Mouse (Mus musculus) megakaryocyte-erythroid progenitor cell, adult 5 weeks (primary cell): ENCODE results near the gene Gm35134. TPM values are rescaled to one million over a fixed set of nuclear protein-coding genes. Genes with fewer than 3 reads are reported as not detected.

Experiments
- polyA plus RNA-seq: library from polyadenylated mRNA; stranded (reverse); fragments of >175 nt; gene quantifications from 2 replicates; pipeline ENCODE4 v1.2.3, GENCODE M21; 2012

Gm35134 gene
- polyA plus RNA-seq, result not detected in 2 replicates

DNA sequence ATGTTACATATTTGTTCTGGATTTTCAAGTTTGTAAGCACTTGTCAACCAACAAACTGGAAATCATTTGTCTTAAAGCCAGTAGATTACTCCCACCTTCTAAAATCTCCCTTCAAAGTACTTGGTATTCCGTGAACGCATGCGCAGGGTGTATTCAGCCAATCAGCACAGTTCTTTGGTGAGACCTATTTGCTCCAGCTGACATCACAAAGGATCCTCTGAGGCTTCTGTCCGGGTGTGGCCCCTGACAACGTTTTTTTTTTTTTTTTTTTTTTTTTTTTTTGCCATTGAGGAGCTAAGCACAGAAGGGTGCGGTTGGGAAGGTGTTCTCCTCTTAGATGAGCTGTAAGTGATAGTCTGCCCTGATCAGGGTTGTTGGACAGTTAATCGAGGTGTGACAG is at the start of gene Gm35134:
Gene Gm35134 (plus strand): TSS at position 301 of the 400 bp plus-strand sequence.

